Mouse (Mus musculus) CD4-positive, CD25-positive, alpha-beta regulatory T cell (primary cell): ENCODE data around the gene Itgb7. TPM values are rescaled to one million over a fixed set of nuclear protein-coding genes. Genes with fewer than 3 reads are reported as not detected.

Experiments used
- polyA plus RNA-seq: library from polyadenylated mRNA; unstranded; fragments of 100-300 nt; shearing (Covaris generic); gene quantifications from one replicate; pipeline ENCODE4 v1.2.1, GENCODE M21; 2017

Itgb7 gene
- polyA plus RNA-seq, result 1,211 TPM

DNA sequence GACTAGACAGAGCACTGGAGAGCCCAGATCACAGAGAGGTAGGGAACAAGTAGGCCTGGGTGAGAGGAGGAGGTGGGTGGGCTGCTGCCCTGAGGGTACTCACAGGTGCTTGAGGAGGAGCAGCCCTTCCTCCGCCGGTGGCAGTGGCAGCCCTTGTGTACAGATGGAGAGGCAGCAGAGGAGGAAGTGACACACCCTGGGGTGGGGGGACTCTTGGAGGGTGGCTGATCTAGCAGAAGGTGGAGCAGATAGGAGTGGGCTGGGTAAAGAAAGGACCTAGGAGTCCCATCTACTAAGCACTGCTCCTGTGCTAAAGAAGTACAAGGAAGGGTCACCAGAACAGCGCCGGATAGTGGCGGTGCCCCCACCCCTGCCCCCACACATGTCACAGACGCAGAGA lies at the start of gene Itgb7:
TSS of gene Itgb7 (minus strand) at position 197 of the 400 bp plus-strand sequence.

DNA sequence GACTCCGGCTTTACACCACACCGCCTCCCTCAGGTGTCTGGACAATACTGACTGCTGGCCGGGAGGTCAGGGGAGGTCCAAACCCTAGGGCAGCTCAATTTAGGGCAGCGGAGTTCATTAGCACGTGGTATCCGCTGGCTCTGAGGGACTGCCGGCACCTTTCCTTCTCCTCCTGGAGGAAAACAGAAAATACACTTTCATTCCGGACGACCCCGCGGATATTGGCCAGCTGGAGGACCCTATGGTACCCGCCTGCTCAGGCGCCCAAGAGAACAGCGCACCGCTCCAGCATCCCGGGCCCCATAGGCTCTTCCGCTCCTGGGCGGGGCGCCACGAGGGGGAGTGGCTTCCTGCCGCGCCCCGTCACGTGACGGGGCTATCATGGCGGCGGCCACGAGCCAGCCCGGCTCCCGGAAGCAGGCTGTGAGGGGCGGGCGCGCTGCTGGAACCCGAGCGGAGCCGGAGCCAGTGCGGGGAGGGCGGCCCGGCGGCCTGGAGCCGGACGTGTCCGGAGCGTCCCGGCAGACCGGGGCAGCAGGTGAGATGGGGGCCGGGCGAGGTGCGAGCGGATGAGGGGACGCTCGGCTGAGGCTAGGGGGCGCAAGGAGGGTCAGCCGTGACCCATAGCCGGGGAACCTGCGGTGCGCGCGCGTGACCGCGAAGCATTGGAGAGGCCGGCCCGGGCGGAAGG lies 47.5 kb upstream of the Itgb7 start, which contains the start of gene Mfsd5:
TSS of gene Mfsd5 (plus strand) at position 363 of the 691 bp plus-strand sequence.

DNA sequence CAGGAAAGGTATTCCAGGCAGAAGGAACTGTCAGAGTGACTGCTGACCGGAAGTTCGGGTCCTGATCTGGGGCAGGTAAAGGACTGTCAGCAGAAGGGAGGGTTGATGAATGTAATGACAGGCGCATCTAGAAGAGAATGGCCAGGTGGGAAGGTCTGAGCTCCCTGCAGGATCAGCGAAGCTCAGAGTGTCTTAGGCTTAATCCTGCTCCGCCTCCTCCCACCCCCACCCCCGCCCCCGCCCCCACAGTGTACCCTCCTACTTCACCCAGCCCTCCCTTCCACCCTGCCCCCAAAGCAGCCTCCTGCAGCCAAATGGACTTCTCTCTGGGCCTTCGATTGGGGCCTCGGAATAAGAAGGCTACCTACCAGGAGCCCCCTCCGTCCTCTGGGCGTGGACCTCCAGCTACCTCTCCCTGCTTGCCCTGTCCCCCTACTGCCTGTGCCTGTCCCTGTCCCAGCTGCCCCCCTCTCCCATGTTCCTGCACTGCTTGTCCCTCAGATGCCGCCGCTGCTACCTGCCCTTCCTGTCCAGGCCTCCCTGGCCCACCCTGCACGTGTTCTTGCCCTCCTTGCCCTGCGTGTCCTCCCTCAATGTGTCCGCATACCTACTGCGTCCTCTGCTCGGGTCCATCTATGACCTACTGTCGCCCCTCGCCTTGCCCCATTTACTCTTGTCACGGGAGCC lies 38.7 kb upstream of the Itgb7 start, which contains the start of gene Gm9918:
TSS of gene Gm9918 (plus strand) at position 290 of the 687 bp plus-strand sequence.

DNA sequence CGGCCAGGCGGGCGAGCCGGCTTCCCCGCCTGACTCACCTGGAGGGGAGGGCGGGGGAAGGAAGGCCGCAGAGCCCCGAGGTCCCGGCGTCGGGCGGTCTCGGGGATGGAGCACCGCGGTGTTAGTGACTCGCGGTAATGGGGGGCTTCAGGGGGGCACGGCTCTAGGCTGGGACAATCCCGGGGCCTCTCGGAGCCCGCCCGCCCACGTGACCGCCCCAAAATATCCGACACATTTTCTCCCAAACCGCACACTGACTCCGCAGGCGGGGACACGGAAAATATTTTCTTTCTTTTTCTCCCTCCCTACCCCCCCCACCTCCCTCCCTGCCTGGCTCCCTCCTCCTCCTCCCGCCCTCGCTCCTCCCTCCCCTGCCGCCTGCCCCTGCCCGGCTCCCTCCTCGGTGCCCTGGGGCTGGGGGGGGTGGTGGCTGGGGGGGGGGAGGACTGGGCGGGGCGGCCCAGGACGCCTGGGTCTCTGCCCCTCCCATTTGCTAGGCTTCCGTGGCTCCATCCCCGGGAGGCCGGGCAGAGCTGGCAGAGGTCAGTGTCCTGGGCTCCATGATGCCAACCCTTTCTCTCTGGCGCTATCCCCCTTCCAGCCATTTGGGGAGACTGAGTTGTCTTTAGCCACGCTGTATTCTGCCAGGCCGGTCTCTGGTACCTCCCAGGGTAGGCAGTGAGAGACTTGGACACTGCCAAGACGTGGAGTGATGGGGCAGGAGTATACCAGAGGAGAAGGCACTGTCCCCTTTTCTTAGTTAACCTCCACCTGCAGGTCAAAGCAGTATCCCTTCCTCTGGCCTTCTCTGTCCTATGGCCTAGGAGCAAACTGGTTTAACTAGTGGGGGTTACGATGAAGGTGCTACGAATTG lies 25.7 kb upstream of the Itgb7 start, which contains the start of gene Rarg:
TSS of gene Rarg (minus strand) at position 316 of the 874 bp plus-strand sequence.

DNA sequence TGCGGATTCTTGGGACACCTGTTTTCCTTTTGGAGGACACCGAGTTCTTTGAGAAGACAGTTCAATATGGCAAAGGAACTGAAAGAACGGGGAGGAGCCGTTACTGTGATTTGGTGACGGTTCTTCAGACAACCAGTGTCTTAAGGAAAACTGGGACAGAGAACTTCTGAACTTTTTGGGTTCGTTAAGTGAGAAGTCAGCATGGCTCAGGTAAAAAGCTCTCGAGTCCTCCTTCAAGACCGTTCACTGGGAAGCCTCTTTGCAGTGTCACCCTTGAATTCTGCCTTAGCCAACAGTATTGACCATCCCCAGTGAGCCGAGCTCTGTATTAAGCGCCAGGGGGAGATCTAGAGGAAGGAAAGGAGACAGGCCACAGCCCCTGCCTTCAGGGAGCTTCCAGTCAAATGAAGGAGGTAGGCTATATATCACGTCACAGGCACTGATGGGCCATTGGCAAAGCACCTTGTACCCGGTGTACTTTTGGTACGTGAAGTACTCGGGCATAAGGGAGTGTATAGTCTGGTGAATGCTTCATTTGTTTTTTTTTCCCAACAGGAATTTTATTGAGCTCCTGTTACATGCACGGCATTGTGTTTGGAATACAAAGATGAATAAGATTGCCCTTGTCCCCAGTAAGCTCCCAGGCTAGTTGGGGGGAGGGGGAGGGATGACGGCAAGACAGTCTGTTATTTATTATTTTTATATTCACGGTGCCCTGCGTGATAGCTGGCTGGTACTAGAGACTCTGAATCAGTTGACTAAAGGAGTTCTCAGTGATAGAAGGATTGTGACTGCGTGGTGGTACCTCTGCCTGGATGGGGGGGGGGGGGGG lies 26.9 kb downstream of the Itgb7 start, which contains the start of gene Csad:
TSS of gene Csad (minus strand) at position 51 of the 832 bp plus-strand sequence.

DNA sequence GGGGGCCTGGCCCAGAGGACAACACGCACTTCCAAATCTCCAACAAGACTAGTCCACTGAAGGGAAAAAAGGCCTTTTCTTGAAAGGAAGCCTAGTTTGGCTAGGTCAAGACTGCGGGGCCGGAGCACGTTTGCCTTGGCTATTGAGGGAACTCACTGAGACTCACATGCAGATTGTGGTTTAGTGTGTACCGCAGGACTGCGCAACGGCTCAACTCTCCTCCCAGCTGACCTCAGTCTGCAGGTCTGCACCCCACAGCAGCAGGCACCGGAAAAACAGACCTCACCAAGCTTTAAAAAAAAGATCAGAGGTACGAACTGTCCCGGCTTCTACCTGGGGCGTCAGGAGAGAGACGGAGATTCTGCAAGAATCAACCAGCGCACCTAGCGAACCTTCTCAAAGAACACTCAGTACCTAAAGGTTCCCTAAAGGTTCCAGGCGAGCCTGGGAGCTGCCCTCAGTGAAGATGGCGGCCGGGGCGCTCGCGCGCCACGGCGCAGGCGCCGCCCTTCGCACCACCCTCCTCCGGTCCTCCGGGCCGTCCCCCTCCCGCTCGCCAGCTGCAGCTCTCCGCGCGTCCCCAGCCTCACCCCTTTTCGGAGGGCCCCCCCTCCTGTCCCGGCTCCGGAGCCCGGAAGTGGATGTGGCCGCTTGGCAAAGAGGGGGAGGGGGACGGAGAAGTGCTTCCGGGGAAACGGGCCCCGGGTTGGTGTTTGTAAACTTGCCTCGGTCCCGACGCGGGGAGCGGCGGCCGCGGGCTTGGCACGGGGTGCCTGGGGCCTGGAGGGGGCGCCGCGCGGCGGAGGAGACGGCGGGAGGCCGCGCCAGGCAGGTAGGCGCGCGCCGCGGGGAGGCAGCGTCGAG lies 28.5 kb downstream of the Itgb7 start, which contains the start of gene Zfp740:
TSS of gene Zfp740 (plus strand) at position 279 of the 864 bp plus-strand sequence.

Other genes with a start within 250 kb of the Itgb7 start
- gene Krt8, start 227.5 kb downstream of the Itgb7 start, polyA plus RNA-seq, result 0.12 TPM
- gene Krt18, start 203.8 kb downstream of the Itgb7 start, polyA plus RNA-seq, result 1.0 TPM
- 102 TPM for gene Eif4b, start 158.2 kb downstream of the Itgb7 start, polyA plus RNA-seq
- gene Tns2, start 131.5 kb downstream of the Itgb7 start, polyA plus RNA-seq, result 1.5 TPM
- 50.9 TPM for gene Spryd3, start 95.7 kb downstream of the Itgb7 start, polyA plus RNA-seq
- not detected for gene Igfbp6, start 87.6 kb downstream of the Itgb7 start, polyA plus RNA-seq
- gene Soat2, start 81.4 kb downstream of the Itgb7 start, polyA plus RNA-seq, result 0.81 TPM
- 100 TPM for gene Zfp740, start 28.7 kb downstream of the Itgb7 start, polyA plus RNA-seq
- gene Csad, start 27.2 kb downstream of the Itgb7 start, polyA plus RNA-seq, result 24.4 TPM
- 43.7 TPM for gene Rarg, start 25.6 kb upstream of the Itgb7 start, polyA plus RNA-seq
- 0.08 TPM for gene Gm9918, start 38.6 kb upstream of the Itgb7 start, polyA plus RNA-seq
- 111 TPM for gene Mfsd5, start 47.5 kb upstream of the Itgb7 start, polyA plus RNA-seq
- gene Espl1, start 64.3 kb upstream of the Itgb7 start, polyA plus RNA-seq, result 1.2 TPM
- 400 TPM for gene Pfdn5, start 94.2 kb upstream of the Itgb7 start, polyA plus RNA-seq
- 83.9 TPM for gene Myg1, start 99.8 kb upstream of the Itgb7 start, polyA plus RNA-seq
- 54.0 TPM for gene Aaas, start 118.8 kb upstream of the Itgb7 start, polyA plus RNA-seq
- not detected for gene Sp7, start 135.2 kb upstream of the Itgb7 start, polyA plus RNA-seq
- 14.1 TPM for gene Sp1, start 174.2 kb upstream of the Itgb7 start, polyA plus RNA-seq
- 0.14 TPM for gene Amhr2, start 213.4 kb upstream of the Itgb7 start, polyA plus RNA-seq
- gene Prr13, start 227.1 kb upstream of the Itgb7 start, polyA plus RNA-seq, result 418 TPM
- 105 TPM for gene Pcbp2, start 238.6 kb upstream of the Itgb7 start, polyA plus RNA-seq